Mouse (Mus musculus) heart, embryonic 14.5 days (tissue): ENCODE results near the gene Mfsd6. TPM values are rescaled to one million over a fixed set of nuclear protein-coding genes. Genes with fewer than 3 reads are reported as not detected.

Experiments
- ATAC-seq: fragments of 200-750 bp; cut with Nextera tagmentation; 2 replicates; pipeline ENCODE4 v1.8.0; 2017; ENCODE audit warnings: low read depth, moderate TSS enrichment; ENCODE audit not compliant: insufficient number of reproducible peaks, insufficient read depth, low FRiP score
- H3K27ac ChIP-seq, 2 experiments: fragments of 200-500 bp in 1 of 2; fragments of 300-500 bp in 1 of 2; sonication (generic) in 1 of 2; replicated peaks in 1 of 2; 2 replicates each; pipeline ENCODE4 v1.5.1; 2012 to 2014; ENCODE audit warnings: low read depth in 2 of 2, low read length in 2 of 2, control low read depth in 1 of 2, mild to moderate bottlenecking in 1 of 2, mixed read lengths in 1 of 2; ENCODE audit not compliant: control insufficient read depth in 1 of 2, insufficient read depth in 1 of 2
- H3K27me3 ChIP-seq: fragments of 300-500 bp; sonication (generic); 2 replicates; pipeline ENCODE4 v1.6.1; 2014; ENCODE audit warnings: mild to moderate bottlenecking, low read length, control low read depth; ENCODE audit not compliant: control insufficient read depth, insufficient read depth
- H3K36me3 ChIP-seq: fragments of 300-500 bp; sonication (generic); 2 replicates; pipeline ENCODE4 v1.6.1; 2014; ENCODE audit warnings: mild to moderate bottlenecking, control low read depth, low read length, mixed read lengths; ENCODE audit not compliant: control insufficient read depth, insufficient read depth
- H3K4me1 ChIP-seq, 2 experiments: fragments of 200-500 bp in 1 of 2; fragments of 300-500 bp in 1 of 2; sonication (generic) in 1 of 2; 2 replicates each; pipeline ENCODE4 v1.6.1; 2012 to 2014; ENCODE audit warnings: low read length in 2 of 2, control low read depth in 1 of 2, mixed read lengths in 1 of 2; ENCODE audit not compliant: control insufficient read depth in 2 of 2, insufficient read depth in 2 of 2
- H3K4me2 ChIP-seq: fragments of 300-500 bp; sonication (generic); 2 replicates; pipeline ENCODE4 v1.6.1; 2014; ENCODE audit warnings: mild to moderate bottlenecking, low read length
- H3K4me3 ChIP-seq, 2 experiments: fragments of 200-500 bp in 1 of 2; fragments of 300-500 bp in 1 of 2; sonication (generic) in 1 of 2; 2 replicates each; pipeline ENCODE4 v1.5.1; 2012 to 2014; ENCODE audit warnings: low read length in 2 of 2, mild to moderate bottlenecking in 2 of 2, control low read depth in 1 of 2, low read depth in 1 of 2, moderate library complexity in 1 of 2; ENCODE audit not compliant: control insufficient read depth in 1 of 2, insufficient read depth in 1 of 2
- H3K9ac ChIP-seq: fragments of 300-500 bp; sonication (generic); 2 replicates; pipeline ENCODE4 v1.6.1; 2014; ENCODE audit warnings: mild to moderate bottlenecking, low read length
- H3K9me3 ChIP-seq: fragments of 300-500 bp; sonication (generic); 2 replicates; pipeline ENCODE4 v1.6.1; 2016; ENCODE audit warnings: low read length, control low read depth; ENCODE audit not compliant: control insufficient read depth
- WGBS: fragments of 180-500 bp; shearing (Covaris S2); extraction: QIAGEN DNeasy Blood & Tissue Kit; methylation state at CpG from one replicate; pipeline ENCODE4 v1.1.7; 2014; 5-methylcytosine and 5-hydroxymethylcytosine counted together
- polyA plus RNA-seq: library from polyadenylated mRNA; unstranded; fragments of >200 nt; fragmentation: Nextera tagmentation; extraction: Ambion mirVana; gene quantifications from 2 replicates; pipeline ENCODE4 v1.2.1, GENCODE M21; 2014

Mfsd6 gene
- polyA plus RNA-seq, 1 experiment from 2014 or later = 5.7 TPM

DNA sequence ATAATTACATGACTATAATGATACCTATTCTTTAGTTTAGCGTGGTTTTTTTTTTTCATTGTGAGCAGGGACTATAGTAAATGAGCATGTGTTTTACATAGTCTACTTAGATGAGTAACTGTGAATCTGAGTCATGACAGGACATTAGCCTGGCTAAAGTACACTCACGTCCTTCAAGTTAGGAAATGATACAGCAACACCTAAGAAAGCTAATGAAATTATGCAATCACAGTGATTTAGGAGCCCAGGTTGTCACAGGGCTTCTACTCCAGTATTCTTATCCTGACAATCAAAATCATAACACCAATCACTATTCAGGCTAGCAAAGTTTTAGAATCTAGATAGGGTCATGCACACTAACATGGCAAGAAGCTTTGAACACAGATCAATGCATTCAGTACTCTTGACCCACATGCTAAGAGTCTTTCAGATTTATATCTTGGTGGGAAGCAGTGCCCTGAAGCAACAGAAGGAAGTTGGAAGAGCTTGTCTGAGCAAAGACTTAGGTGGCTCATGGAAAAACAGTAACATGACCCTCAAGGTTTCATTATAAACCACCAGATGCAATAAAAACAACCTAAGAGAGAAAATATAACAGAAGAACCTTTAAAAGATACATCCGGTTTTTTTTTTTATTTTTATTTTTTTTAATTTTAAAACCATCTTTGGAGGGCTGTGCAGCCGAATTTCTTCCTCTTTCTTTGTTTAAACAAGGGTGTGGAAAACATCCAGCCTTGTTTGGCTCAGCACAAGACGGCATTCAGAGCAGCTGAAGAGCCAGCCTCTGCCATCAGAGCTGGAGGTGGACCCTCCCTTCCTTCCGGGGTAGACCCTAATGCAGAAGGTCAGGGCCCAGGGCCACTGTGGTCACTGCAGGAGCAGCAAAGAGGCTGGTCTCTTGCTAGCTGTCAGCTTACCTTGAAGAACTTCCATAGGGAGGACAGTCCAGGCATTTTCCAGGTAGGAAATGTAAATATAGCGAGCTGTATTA, 51.4 kb downstream of the Mfsd6 start:
- Histone ChIP-seq H3K4me1 (peaks cover 10 to 17% of the 10 kb centered on the region in 2 experiments), H3K9ac (no peak overlapping the region), H3K36me3 (no peaks in the 10 kb centered on the region), H3K27ac (peak overlapping the region; percentile 92 to 96), H3K4me2 (0 out of 2 replicates have a peak overlapping the region, but pooled peaks have one; percentile 6), H3K9me3 (peaks cover 5% of the 10 kb centered on the region; the same call in 1 of the 2 replicates), H3K4me3 (no peak overlapping the region), H3K27me3 (no peaks in the 10 kb centered on the region)
- 44% methylated on average over 7 of the region's 7 CpGs for WGBS
- peak; percentile 61 for ATAC-seq

DNA sequence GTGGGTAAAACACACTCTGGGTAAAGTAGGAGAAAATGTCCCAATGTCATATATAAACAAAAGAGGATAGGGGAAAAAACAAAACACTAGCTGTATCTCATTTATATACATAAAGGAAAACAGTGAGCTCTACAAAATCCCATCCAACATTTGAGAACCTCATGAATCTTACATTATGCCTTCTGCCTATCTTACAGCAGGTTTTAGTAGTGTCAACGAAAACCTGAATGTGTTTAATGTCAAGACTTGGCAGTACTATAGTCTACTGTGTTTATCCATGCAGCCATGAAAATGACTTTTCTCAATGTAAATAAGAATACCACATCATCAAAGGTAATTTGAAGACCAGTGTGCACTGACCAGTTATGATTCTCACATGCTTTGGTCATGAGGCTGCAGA, 57.3 kb downstream of the Mfsd6 start:
- WGBS = 85% methylated on average over 1 of the region's 1 CpGs
- Histone ChIP-seq H3K9ac (no peak overlapping the region), H3K4me2 (no peak overlapping the region), H3K27me3 (no peaks in the 10 kb centered on the region), H3K36me3 (no peaks in the 10 kb centered on the region), H3K4me1 (peaks cover 2 to 10% of the 10 kb centered on the region in 2 experiments; a peak in 3 of 4 replicates), H3K27ac (no peak overlapping the region), H3K9me3 (peaks cover 5% of the 10 kb centered on the region; the same call in 1 of the 2 replicates), H3K4me3 (no peak overlapping the region)
- ATAC-seq = no peak

DNA sequence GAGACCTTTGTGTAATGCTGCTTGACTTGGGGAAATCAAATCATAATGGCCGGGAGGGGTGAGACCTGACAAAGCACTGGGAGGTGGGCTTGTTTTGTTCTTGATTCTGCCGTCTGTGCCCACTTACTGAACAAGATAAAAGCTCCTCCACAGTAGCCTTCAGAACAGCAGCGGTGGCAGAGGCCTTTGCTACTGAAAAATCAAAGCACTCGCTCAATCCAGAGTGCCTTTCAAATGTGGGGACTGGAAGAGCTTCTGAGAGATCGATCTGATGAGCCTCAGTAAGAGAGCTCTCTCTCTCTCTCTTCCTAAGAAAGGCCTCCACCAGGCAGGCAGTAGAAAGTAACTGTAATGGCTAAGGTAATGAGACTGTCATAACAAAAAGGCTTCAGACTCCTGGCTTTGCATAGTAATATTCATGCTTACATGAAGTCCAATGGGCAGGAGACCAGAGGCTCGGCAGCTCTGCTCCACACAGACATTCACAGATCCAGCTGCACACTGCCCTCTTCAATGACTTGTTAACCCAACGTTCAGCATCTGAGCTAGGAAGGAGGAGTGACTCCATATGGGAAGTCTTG, 58.4 kb downstream of the Mfsd6 start:
- H3K4me3 ChIP-seq = no peak overlapping the region
- ATAC-seq = no peak
- peak overlapping the region in 1 of 2 experiments; percentile 17; a peak in 1 of 4 replicates for H3K27ac ChIP-seq
- no peaks in the 10 kb centered on the region for H3K27me3 ChIP-seq
- peaks cover 2 to 10% of the 10 kb centered on the region in 2 experiments; a peak in 3 of 4 replicates for H3K4me1 ChIP-seq
- H3K36me3 ChIP-seq = no peaks in the 10 kb centered on the region
- H3K9ac ChIP-seq = peak overlapping the region; percentile 10; the same call in 1 of the 2 replicates
- 27% methylated on average over 7 of the region's 7 CpGs for WGBS
- no peak overlapping the region for H3K4me2 ChIP-seq
- peaks cover 5% of the 10 kb centered on the region; the same call in 1 of the 2 replicates for H3K9me3 ChIP-seq

DNA sequence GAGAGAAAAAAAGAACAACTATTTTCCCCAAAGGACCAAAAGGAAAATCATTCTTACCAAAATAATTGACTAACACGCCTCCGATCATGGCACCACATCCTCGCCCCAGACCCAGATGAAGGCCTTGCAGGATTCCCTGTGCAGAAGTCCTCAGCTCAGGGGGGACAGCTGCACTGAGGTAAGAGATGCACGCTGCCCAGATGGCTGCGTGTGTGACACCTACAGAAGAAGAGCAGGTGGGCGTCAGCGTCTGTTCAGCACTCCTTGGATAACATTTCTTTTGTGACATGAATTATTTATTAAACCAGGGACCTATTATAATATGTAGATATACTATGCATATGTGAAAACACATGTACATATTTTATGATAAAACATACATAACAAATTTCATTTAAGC, 64.0 kb downstream of the Mfsd6 start:
- Histone ChIP-seq H3K9me3 (no peaks in the 10 kb centered on the region), H3K27me3 (no peaks in the 10 kb centered on the region), H3K36me3 (peaks cover 10% of the 10 kb centered on the region; the same call in 1 of the 2 replicates), H3K9ac (no peak overlapping the region), H3K4me1 (no peaks in the 10 kb centered on the region), H3K4me2 (no peak overlapping the region), H3K4me3 (no peak overlapping the region), H3K27ac (no peak overlapping the region)
- ATAC-seq = no peak
- 91% methylated on average over 7 of the region's 7 CpGs for WGBS

DNA sequence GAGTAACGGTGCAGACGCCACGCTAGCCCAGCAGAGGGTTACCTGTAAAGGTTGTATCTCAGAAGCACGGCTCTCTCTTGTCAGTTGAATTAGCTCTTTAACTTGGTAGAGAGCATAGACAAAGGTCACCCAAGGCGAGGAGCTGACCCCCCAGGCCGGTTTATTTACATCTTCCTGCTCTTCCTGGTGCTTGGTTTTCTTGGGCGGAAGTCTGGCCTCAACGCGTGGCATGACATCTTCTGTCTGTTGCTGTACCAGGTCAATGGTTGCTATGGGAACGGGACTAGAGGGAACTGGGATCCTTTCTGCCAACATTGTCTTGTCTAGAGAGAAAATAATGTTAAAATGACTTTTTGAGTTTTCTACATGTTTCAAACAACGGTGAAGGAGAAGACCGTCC, 66.5 kb downstream of the Mfsd6 start:
- no peaks in the 10 kb centered on the region for H3K27me3 ChIP-seq
- no peaks in the 10 kb centered on the region for H3K4me1 ChIP-seq
- H3K9ac ChIP-seq = no peak overlapping the region
- 83% methylated on average over 12 of the region's 12 CpGs for WGBS
- H3K4me2 ChIP-seq = no peak overlapping the region
- no peak for ATAC-seq
- peaks cover 16% of the 10 kb centered on the region; the same call in 1 of the 2 replicates for H3K36me3 ChIP-seq
- no peaks in the 10 kb centered on the region for H3K9me3 ChIP-seq
- H3K4me3 ChIP-seq = no peak overlapping the region
- H3K27ac ChIP-seq = no peak overlapping the region

DNA sequence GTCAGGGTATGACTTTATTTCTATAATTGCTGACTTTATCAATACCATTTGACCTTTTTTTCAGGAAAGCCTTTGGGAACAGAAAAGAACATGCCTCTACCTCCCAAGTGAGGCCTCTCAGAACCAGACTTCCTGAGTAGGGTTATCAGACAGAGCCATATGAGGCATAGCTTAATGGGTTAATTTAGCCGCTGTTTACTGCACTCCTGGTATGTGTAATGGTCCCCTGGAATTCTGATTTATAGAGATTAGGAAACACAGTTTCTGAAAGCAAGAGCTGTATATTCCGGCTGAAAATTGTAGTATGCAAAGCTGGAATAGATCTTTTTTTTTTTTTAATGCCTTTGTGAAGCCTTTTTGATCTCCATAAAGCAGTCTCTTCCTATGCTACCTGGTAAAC, 67.0 kb downstream of the Mfsd6 start:
- Histone ChIP-seq H3K27me3 (no peaks in the 10 kb centered on the region), H3K9ac (no peak overlapping the region), H3K4me2 (no peak overlapping the region), H3K9me3 (no peaks in the 10 kb centered on the region), H3K27ac (no peak overlapping the region), H3K4me3 (no peak overlapping the region), H3K4me1 (no peaks in the 10 kb centered on the region), H3K36me3 (peaks cover 16% of the 10 kb centered on the region; the same call in 1 of the 2 replicates)
- no peak for ATAC-seq
- WGBS = 63% methylated on average over 2 of the region's 2 CpGs

DNA sequence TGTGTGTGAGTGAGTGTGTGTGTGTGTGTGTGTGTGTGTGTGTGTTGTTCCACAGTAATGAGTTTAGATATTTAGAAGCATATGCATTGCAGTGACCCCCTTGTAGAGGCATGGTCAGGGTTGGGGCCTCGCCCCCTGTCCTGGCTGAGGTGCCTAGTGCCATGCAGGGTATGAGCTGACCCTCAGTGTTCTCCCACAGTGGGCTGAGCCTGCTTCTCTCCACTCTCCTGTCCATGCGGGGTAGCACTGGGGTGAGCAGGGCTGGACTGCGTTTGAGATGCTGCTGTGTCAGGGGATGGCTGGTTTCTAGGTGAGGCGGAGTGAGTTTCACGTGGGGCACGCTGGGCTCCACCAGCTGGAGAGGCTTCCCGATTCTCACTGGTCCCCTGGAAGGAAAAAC, 69.1 kb downstream of the Mfsd6 start:
- Histone ChIP-seq H3K4me2 (no peak overlapping the region), H3K36me3 (peaks cover 16% of the 10 kb centered on the region; the same call in 1 of the 2 replicates), H3K9ac (no peak overlapping the region), H3K4me3 (no peak overlapping the region), H3K4me1 (peaks cover 0 to 2% of the 10 kb centered on the region in 2 experiments; a peak in 2 of 4 replicates), H3K27ac (no peak overlapping the region), H3K27me3 (no peaks in the 10 kb centered on the region), H3K9me3 (no peaks in the 10 kb centered on the region)
- ATAC-seq = no peak
- 88% methylated on average over 7 of the region's 7 CpGs for WGBS
